Mouse (Mus musculus): ENCODE measurements at regions not wholly inside any gene's neighbourhood (a gene's known extent, or its start where the extent isn't known, plus 50 kb on each side); places are given as distances from the start of the nearest gene placed in this dataset.

DNA sequence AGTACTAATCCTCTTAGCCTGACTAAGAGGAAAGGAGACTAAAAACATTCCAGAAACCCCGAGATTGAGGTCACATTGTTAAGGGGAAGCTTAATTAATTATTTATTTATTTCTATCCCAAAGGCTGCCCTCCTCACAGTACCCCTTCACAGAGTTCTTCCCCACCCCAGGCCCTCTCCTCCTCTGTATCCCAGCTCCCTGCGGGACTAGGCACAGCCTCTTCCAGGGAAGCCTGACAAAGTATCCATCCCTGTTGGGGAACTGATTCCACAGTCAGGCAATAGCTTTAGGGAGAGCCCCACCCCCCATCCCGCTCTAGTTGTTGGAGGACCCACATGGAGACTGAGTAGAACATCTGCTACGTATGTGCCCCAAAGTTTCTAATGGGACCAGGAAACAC, 254.6 kb downstream of the Atp23 start:
- no peak for DNase-seq (ENCODE audit: low spot score in 2 of 2)

DNA sequence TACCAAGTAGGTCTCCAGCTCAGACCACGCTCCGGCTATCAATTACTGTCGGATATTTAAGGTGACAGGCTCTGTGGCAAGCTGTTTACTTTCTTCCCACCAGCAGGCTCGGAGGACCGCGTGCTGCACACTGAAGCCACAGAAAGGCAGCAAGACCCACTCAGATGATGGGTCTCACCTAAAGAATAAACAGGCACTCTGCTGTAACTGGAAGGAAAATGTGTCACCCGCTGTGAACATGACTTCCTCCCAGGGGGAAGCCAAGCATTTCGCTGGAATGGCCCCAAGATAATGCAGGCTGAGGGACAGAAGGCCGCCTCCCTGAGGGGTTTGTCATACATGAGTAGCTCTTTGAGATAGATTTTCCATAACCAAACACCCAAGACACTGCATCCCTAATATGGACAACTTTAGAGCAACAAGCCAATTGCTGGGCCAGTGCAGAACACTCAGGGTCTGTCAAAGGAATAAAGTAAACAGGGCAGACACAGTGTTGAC, 259.3 kb downstream of the Atp23 start:
- no peak for DNase-seq (ENCODE audit: low spot score in 2 of 2)

DNA sequence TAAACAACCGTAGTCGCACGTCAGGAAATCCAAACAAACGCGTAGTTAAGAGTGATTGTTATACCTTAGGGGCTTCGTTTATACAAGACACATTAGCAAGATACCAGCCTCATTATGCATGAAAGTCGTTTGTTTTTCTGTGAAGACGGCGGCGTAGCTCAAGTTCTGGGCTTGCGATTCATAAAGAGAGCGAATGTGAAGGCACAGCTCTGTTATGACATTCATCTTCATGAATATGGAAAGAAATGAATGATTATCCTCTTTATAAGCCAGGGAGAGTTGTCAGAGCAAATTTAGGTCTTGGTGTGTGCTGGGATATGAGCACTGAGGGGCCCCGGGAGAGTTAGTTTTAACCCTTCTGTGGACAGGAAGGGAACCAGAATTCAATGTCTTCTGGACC, 266.4 kb downstream of the Atp23 start:
- DNase-seq (ENCODE audit: low spot score in 2 of 2), result no peak

DNA sequence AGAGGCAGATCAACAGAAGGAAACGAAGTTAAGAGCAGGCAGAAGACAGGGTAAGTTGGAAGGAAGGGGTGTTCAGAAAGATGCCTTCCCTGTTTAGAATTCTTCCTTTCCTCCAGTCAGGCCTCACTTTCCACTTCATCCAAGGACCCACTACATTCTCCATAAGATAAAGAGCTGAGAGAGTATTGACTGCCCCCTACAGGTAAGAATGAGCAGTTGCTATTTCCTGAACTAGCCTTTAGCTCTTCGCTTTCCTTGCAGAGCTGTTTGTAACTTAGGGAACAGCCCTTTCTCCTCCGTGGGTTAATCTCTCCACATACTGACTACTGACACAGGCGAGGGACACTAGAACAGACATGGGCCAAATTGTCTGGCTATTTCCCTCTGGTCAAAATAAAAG, 273.1 kb downstream of the Atp23 start:
- no peak for DNase-seq (ENCODE audit: low spot score in 2 of 2)

GRCm38 (mm10) chr10:126625466-126625865, 275.7 kb downstream of the Atp23 start:
- no peak for DNase-seq (ENCODE audit: low spot score in 2 of 2)

GRCm38 (mm10) chr10:126620802-126621201, 280.4 kb downstream of the Atp23 start:
- no peak for DNase-seq (ENCODE audit: low spot score in 2 of 2)

GRCm38 (mm10) chr10:126619970-126620369, 281.2 kb downstream of the Atp23 start:
- no peak for DNase-seq (ENCODE audit: low spot score in 2 of 2)

GRCm38 (mm10) chr10:126612226-126612625, 288.9 kb downstream of the Atp23 start:
- DNase-seq (ENCODE audit: low spot score in 2 of 2), result no peak

DNA sequence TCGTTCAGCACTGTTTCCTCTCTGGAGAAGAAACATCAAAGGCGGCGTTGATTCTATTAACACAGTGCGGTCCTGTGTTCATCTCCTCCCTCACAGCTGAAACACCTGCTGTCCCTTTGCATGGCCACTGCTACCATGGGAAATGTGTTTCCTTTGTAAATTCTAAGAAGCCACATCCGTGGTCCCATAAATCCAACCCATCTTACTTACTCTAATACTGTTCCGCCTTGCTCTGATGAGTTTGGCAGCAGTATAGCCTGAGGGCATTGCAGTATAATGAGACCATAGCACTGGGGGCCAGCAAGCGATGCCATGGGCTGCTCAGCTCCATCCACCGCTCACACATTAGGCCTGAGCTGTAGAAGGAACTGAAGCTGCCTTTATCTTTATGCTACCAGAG, 290.6 kb downstream of the Atp23 start:
- DNase-seq (ENCODE audit: low spot score in 2 of 2), result no peak

DNA sequence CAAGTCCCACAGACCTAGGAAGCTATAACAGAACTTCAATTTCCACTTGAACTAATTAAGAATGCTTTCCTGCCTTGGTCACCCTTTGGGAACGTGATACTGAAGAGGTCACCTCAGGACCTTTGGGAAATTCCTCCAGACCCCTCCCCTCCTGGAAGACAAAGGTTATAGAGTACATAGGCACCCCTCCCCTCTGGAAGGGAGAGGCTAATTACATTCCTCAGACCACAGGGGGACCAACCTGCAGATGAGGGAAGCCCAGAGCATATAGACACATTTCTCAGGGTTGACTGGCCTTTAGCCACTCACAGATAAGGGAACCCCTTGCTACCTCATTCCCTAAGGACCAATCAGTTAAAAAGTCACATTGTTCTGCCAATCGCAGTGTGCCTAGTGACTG, 301.5 kb downstream of the Atp23 start:
- DNase-seq (ENCODE audit: low spot score in 2 of 2), result no peak

DNA sequence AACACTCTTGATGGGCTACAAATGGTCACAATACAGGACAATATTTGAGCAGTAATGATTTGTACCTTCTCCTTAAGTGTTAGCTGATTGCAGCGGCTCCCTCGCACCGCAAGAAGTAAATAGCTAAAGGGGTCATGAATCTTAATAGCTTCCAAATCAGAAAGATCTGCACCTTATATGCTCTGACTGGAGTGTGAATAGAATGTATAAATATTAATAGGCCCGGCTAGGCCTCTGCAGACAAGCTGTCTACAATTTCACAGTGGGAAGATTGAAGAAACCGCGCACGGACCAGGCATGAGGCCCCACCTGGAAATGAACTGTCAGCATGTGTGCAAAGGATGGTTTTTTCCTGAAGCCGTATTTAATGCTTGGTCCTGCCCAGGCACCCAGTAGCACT, 333.0 kb downstream of the Atp23 start:
- no peak for DNase-seq (ENCODE audit: low spot score in 2 of 2)

- no peak for DNase-seq (ENCODE audit: low spot score in 2 of 2)
Observed at GRCm38 (mm10) chr10:126565326-126565725, 335.8 kb downstream of the Atp23 start.

GRCm38 (mm10) chr10:126555080-126555479, 346.1 kb downstream of the Atp23 start:
- no peak for DNase-seq (ENCODE audit: low spot score in 2 of 2)

DNA sequence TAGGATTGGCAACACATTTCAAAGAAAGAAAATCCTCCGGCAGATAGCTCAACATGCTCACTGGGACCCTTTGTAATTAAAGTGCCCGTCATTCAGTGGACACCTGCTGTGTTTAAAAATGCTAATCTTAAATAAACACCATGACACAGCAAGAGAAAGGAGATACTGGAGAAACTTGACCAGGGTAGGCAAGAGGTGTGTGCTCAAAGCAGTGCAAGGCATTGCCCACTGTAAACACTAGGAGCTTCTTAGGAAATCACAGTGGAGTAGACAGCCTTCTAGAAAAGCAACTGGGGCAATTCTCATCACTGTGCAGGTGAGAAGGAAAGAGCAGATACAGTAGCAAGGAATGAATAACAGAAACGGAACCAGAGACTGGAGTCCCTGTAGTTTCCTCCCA, 369.2 kb downstream of the Atp23 start:
- DNase-seq (ENCODE audit: low spot score in 2 of 2), result no peak

DNA sequence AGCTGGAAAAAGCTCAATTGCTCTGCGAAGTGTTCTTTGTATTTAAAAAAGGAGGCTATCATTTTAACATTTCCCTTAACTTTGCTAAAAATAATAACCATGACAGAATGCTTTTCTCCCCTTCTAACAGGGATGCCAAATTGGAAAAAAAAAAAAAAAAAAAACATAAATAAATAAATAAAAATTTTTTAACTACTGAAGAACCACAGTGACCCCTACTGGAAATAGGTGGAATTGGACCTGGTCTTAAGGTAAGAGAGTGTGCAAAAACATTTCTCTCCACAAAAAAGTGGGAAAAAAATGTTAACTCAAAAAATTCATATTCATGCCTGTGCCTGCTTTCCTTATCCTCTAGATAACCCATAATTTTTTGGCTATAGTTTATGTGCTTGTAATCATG, 369.8 kb downstream of the Atp23 start:
- DNase-seq (ENCODE audit: low spot score in 2 of 2), result peak in 1 of 2 experiments; percentile 22

DNA sequence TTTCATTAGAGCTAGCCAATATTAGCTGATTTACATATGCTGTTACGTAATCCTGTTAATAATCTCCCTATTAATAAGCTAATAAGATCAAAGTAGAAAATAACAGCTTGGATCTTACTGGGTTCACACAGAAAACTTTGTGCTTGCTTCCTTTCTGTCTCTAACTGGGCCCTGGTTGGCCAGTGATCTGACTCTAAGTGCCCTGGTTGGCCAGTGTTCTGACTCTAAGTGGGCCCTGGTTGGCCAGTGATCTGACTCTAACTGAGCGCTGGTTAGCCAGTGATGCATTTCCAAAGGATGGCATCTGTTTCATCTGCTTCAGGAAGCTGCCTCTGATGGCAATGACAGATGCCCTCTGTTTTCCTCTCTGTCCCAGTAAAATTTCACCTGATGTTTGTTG, 372.4 kb downstream of the Atp23 start:
- DNase-seq (ENCODE audit: low spot score in 2 of 2), result no peak

DNA sequence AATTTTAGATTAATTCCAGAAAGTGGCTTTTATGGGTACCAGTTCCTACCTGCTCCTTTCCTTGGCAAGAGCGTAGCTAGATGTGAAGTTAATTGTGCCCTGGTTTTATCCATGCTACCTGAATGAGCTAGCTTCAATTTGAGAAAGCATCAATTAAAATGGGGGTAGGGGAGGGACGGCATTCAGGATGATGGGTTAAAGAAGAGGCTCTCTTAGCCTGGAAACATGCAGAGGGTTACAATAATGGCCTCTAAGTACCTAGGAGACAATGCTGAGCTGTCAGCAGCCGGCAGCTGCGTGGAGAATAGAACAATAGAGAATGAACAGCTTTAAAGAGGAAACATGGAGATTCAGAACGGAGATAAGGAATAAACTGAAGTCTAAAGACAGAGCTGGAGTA, 375.0 kb downstream of the Atp23 start:
- no peak for DNase-seq (ENCODE audit: low spot score in 2 of 2)

- no peak for DNase-seq (ENCODE audit: low spot score in 2 of 2)
Observed at GRCm38 (mm10) chr10:126521836-126522815, 379.0 kb downstream of the Atp23 start.

DNA sequence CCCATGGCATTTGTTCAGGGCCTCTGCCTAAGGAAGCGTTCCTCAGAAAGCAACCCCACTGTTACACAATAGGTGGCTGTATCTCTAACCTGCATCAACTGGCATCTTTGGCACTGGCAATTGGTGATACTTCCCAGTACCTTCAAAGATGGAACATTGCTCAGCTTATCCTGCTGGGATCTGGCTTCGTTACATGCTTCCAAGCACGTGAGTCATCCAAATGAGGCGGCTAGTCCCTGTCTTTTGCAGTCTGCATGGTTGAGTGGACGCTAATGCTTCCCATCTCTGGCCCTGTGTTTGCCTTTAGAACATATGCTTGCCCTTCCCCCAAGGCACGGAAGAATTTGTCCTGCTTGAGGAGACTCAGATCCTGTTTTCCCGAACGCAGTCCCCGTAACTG, 380.2 kb downstream of the Atp23 start:
- DNase-seq (ENCODE audit: low spot score in 2 of 2), result no peak

DNA sequence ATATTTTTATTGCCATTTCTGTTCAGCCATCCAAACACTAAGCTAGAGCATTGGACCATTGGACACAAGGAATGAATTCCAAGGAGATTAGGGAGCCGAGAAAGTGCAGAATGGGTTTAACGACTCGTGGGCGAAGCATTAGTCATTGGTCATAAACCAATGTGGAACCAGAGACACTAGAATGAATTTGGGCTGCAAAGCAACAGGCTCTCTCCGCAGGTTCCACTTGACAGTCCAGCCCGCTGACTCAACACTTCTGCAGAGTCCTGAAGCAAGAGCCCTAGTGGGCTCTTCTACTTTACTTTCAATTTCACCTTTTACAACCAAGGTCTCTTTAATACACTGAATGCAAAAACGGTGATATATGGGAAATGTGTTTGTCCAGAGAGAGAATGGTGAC, 388.0 kb downstream of the Atp23 start:
- DNase-seq (ENCODE audit: low spot score in 2 of 2), result no peak

- peak; percentile 93 to 96 for DNase-seq (ENCODE audit: low spot score in 2 of 2)
Observed at GRCm38 (mm10) chr10:126511511-126511910, 389.6 kb downstream of the Atp23 start.

- DNase-seq (ENCODE audit: low spot score in 2 of 2), result no peak
Observed at GRCm38 (mm10) chr10:126505988-126506387, 395.2 kb downstream of the Atp23 start.

GRCm38 (mm10) chr10:126502013-126502688, 399.0 kb downstream of the Atp23 start:
- no peak for DNase-seq (ENCODE audit: low spot score in 2 of 2)
